Mouse (Mus musculus): ENCODE data around the gene Emd.
A peak's percentile ranks its signal among the peaks of the same experiment; 100 is the strongest.

The Emd gene

GRCm38 (mm10) chrX:74273422-74274322 is 19.2 kb downstream of the Emd start:
- DNase-seq (ENCODE audit: low spot score in 2 of 2): no peak

- no peak for DNase-seq (ENCODE audit: low spot score in 2 of 2)
Measured at GRCm38 (mm10) chrX:74277916-74278315, 23.4 kb downstream of the Emd start.

- no peak for DNase-seq (ENCODE audit: low spot score in 2 of 2)
Measured at GRCm38 (mm10) chrX:74281041-74281731, 26.7 kb downstream of the Emd start.

- DNase-seq (ENCODE audit: low spot score in 2 of 2): peak; percentile 79 to 85
Measured at GRCm38 (mm10) chrX:74281732-74282394, 27.4 kb downstream of the Emd start, which contains the start of the genes Taz and Dnase1l1. Taz (plus strand) TSS chrX:74281912. Dnase1l1 (minus strand) TSS chrX:74282337.

- peak; percentile 86 to 90 for DNase-seq (ENCODE audit: low spot score in 2 of 2)
Measured at GRCm38 (mm10) chrX:74282395-74283091, 28.1 kb downstream of the Emd start.

- no peak for DNase-seq (ENCODE audit: low spot score in 2 of 2)
Measured at GRCm38 (mm10) chrX:74283092-74283437, 28.6 kb downstream of the Emd start.

GRCm38 (mm10) chrX:74293431-74293830 is 38.9 kb downstream of the Emd start:
- no peak for DNase-seq (ENCODE audit: low spot score in 2 of 2)

GRCm38 (mm10) chrX:74296538-74297448 is 42.3 kb downstream of the Emd start, which contains the start of gene Atp6ap1:
Atp6ap1 (plus strand) TSS chrX:74297097.
- peak; percentile 94 for DNase-seq (ENCODE audit: low spot score in 2 of 2)

- DNase-seq (ENCODE audit: low spot score in 2 of 2): no peak
Measured at GRCm38 (mm10) chrX:74298348-74298747, 43.9 kb downstream of the Emd start.

- no peak for DNase-seq (ENCODE audit: low spot score in 2 of 2)
Measured at GRCm38 (mm10) chrX:74299721-74300120, 45.2 kb downstream of the Emd start.

GRCm38 (mm10) chrX:74304867-74305700 is 50.6 kb downstream of the Emd start, which contains the start of gene Gdi1:
Gdi1 (plus strand) TSS chrX:74304998.
- DNase-seq (ENCODE audit: low spot score in 2 of 2): peak; percentile 73 to 89

Data from spleen, postnatal 4 days (tissue).